8 mouse cellular contexts compared by ENCODE assay signal in genomic region chr1:86822266-86822665, GRCm38 (mm10).
"Had no signal": no experiment of that assay in that cellular context is flagged by ENCODE, and none has a peak within 500 bp of the region (broad histone marks: within the 10 kb centered on the region; RNA-seq: fewer than 3 reads in every experiment).

No protein-coding gene starts in this region.

- DNase-seq: kidney, postnatal 14 days; kidney, postnatal 4 days; liver; lung, adult 18-20 months; lung, postnatal 10 days; lung, postnatal 36 days; thymus, adult 18-20 months; thymus, postnatal 36 days had no signal
